Mouse (Mus musculus) kidney, adult 9 months (tissue): Measurements from ENCODE around the gene Hspb8.
"Not testable (repeated sequence)": the region's sequence is repeated elsewhere in the genome, so short reads cannot be mapped to it uniquely, and the experiment has no call there.

Experiments
- DNase-seq: peaks from one replicate; pipeline ENCODE4 v3.0.0; 2022

Hspb8 gene

DNA sequence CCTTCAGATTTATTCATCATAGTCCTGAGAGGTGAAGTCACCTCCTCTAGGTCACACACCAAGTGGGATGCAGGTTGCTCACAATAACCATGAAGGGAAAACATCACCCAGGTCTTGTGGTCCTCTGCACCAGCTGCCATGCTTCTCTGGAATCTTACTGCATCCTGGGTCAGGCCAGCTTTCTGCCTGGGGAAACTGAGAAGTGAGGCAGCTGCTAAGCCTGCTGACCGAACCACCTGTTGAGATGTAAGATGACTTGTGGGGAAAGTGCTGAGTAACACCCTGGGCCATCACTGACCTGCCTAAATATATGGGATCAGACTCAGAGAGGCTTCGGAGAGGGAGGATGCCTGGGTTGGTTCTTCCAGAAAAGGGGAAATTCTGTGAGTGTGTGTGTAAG is 4.0 kb upstream of the Hspb8 start:
- no peak for DNase-seq

DNA sequence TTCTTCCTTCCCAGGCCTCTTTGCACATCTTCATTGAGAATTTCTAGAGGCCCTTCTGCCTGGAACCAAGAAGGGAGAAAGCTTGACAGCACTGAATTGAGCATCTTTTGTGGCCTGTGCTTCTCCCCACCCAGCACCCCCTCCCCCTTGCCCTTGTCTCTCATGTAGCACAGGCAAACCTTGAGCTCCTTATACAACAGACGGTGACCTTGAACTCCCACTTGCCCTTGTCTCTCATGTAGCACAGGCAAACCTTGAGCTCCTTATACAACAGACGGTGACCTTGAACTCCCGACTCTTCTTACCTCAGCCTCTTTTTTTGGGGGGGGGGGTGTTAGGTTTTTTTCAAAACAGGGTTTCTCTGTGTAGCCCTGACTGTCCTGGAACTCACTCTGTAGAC is 3.0 kb upstream of the Hspb8 start:
- not testable (repeated sequence) for DNase-seq

DNA sequence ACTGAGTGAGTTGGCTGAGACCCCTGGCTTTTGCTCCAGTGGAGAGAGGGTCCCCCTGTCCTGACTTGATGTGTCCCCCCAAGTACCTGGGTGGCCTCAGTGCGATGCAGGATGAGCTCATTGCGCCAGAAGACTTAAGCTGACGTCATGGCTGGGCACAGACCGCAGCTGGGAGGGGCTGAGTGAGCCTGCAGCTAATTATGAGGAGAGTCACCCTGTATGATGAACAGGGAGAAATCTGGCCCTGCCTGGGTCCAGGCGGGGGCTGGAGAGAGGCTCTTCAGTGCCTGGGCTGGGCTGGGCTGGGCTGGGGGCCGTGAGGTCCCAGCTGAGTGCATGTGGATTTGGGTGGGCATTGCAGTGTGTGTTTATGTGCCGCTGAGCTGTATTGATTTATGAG is 2.6 kb upstream of the Hspb8 start:
- no peak for DNase-seq

DNA sequence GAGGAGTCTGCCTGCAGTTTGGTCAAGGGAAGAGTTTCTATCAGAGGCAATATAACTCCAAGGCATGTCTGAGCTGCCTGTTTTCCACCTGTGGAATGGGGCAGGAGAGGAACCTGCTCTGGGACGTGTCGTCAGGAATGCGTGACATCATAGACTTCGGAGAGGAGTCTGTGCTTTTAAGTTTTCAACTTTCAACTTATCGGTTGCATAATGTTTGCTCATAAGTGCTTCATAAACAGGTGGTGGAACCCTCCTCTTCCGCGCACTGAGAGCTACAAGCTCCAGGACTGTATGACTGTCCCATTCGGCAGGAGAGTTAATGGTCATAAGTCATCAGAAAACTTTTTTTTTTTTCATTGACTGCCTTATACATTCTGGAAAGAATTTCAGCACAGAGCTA is 1.1 kb upstream of the Hspb8 start:
- no peak for DNase-seq

DNA sequence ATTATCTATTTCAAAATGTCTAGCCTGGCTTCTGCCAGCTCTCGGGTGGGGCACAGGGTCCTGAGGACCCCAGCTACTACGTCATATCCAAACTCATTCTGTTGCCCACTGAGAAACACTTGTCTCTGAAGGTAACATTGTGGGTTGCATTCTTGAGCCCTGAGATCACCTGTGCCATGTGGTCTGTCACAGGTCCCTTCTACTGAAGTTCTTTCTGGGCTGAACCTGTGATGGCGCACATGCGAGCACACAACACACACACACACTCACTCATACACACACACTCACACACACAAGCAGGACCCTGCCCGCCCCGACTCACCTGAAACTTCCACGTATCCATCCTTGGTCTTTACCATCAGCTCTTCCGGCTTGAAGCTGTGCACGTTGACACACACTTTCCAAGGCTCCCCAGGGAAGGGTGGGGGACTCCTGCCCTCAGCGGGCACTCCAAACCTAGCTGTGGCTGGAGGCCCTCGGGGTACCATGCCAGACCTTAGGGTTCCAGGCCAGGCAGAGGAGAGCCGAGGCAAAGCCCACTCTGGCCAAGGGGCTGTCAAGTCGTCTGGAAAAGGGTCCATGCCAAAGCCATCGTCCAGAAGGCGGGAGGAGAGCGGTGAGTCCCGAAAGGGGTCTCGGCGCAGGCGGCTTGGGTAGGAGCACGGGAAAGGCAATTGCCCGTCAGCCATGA is 728 bp downstream of the Hspb8 start:
- no peak for DNase-seq

DNA sequence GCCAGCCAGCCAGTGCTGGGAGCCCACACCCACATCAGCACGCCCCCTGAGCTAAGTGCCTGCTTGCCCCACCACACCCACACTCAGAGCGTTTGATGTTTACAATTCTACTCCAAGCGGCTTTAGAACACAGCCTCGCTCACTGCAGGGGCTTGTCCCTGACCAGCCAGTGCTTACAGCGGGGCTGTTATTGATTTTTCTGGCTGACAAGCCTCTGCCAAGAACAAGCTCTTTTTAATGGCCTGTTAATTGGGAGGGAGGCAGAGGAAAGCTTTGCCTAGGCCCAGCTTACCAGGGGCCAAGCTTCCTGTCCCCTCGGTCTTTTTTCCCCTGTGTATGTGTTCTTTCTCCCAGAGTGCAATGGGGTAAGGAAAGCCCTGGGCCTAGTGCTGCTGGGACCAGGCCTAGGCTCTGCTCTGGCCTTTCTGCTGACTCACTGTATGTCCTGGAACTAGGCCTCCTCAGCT is 1.9 kb downstream of the Hspb8 start:
- DNase-seq: no peak

DNA sequence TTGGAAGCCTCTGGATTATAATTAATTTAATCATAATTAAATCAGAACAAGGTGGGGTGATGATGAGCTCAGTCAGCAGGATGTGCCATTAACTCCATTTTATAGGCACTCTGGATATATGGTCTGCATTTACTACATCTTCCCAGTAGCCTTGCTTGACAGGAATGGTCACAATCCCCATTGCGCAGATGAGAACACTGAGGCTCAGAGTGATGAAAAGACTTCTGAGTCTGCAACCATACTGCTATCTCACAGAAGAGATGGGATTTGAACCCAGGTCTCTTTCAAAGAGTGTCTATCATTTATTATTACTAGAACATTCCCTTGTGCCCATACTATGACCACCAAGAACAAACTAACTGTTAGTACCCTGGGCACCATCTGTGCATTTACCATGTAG is 2.5 kb downstream of the Hspb8 start:
- no peak for DNase-seq

DNA sequence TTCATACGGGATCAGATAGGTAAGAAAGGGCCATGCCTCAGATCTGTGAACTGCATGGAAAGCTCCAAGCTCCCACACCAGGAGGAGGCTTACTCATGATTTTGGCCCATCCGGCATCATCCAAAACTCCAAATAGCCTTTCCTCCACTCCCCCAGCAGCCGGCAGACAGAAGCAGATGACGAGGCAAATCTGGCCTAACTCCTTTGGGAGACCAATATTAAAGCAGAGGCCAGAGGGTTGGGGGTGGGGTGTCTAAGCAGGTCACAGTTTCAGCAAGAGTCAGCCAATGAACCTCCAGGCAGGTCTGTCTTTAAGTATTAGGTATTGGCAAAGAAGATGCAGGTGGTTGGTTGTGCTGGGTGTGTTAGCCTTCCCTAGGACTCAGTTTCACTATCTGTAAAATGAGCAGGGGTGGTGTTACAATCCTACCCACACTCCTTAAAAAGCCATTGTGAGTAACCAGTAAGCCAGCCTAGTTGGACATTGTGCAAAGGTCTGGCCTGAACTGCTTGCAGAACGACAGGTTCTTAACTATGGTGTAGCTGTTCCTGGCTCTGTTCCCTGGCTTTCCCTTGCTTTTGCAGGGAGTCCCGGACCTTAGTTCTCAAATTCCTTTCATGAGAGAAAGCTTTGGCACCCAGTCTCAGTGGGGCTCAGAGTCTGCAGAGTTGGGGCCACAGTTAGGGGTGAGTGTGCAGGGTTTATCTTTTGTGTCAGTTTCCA is 3.2 kb downstream of the Hspb8 start:
- no peak for DNase-seq

DNA sequence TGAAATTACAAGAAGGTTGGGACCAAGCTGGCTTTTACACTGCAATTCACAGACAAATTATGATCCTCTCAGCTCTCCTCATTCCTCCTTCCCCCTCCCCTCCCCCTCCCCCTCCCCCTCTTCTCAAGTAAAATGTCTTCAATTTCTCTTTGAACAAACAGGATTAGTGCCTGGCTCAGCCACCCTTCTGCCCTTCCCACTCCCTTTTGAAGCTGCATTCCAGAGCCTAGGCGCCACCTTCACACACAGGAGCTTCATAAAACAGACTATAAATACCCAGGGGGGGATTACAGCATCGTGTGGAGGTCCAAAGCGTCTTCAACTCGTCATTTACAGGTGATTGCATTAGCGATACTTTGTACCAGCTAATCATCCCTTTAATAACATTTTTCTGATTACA is 6.5 kb downstream of the Hspb8 start:
- no peak for DNase-seq

DNA sequence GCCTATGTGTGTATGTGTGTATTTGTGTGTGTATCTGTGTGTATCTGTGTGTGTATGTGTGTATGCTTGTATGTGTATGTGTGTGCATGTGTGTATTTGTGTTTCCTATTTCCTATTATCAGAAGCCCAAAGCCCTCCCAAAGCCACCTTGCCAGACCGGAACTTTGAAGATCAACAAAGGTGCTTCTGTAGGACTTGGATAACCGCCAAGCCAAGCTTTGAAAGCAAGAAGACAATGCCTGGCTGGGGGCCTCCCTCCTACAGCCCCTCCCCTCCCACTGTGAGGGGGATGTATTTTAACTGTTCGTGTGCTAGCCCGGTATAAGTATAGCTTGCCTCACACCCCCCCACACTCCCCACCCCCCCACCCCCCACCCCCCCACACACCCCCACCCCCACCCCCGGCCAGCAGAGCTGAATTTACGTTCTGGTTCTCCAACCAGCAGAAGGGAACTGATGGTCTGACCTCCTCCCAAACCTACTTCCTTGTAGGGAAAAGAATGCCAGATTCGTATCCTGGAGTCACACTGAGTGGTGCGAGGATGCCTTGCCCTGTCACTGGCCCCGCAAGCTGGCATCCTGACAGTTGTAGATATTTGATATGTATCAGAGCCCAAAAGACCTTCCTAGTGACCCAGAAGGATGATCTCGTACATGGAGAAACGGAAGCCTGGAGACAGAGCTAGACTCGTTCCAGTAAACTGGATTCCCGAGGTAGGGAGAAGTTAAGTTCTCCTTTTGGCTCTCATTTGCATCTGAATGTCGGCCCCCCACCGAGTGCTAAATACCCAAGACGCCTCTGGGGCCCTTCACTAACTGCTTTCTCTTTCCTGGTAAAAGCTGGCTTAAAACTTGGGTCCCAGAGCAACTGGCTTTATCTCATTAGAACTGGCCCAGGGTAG is 12.7 kb downstream of the Hspb8 start:
- DNase-seq: peak; percentile 13

DNA sequence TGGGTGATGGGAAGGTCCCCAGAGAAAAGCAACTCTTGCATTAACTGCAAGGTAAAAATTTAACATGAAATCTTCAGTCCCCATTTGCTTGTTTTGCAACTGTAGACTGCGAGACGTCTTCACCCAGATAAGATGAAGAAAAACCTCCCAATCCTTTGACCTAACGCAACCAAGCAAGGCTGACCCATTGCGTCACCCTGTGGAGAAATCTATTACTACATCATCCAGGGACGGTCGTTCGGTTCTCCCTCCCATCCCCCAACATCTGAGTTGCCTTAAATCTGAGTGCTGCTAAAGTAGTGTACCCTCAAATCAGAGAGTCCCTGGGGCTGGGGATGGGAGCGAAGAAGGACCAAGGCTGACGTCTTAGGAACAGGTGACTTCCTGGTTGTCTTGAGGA is 13.7 kb downstream of the Hspb8 start:
- no peak for DNase-seq

DNA sequence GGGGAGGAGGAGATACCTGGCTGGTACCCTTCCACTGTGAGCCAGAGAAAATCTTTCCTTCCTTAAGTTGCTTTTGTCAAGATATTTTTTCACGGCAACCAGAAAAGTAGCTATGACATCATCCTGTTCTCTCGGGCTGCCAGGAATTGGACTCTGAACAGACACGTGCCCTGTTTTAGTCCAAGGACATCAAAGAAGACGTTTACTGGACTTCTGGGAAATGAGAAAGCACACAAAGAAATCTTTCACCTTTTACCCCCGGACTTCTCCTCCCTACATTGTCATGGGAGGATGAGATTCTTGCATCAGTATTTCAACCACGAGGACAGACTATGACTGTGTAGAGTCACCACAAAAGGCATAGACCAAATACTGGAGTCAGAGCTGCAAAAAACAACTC is 14.7 kb downstream of the Hspb8 start:
- peak; percentile 32 for DNase-seq

DNA sequence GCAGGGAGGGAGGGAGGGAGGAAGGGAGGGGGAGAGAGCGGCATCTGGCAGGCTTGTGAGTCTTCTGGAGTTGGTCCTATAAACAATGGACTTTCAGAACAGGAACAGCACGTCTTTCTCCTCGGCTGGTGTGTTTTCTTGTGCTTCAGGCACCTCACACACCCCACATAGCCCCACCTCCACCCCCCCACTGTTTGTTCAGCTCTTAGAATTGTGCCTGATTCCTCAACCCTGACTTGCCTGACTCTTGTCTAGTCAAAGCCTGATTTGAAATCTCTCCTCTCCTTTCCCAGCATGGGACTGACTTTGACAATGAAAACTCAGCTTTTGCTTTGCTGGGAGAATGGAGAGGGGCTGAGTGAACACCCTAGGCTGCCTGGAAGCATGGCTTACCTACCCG is 15.3 kb downstream of the Hspb8 start:
- no peak for DNase-seq

DNA sequence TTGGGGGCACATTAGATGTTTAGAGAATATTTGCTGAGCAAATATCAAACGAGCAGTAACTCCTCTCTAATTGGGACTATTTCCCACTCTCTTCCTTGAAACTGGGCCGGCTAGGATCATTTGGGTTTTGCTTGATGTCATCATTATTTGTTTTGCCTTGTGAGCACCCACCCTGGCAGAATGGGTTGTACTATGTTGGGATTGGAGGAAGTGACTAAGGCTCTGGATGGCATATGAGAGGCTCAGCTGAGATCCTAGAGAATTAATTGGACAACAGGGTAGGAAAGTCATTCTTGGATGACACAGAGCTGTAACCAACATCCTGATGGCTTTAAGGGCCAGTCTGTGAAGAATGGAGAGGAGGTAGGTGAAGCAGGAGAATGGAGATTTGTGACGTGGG is 16.2 kb downstream of the Hspb8 start:
- no peak for DNase-seq

DNA sequence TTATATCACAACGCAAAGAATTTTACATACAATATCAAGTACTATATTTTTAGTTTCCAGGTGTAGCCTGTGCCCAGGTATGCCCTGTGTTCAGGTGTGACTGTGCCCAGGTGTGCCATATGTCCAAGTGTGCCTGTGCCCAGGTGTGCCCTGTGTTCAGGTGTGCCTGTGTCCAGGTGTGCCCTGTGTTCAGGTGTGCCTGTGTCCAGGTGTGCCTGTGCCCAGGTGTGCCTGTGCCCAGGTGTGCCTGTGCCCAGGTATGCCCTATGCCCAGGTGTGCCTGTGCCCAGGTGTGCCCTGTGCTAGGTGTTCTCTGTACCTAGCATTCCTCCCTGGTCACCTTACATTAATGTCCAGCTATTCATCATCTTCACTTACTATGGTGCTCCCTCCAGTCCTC is 16.7 kb downstream of the Hspb8 start:
- no peak for DNase-seq

DNA sequence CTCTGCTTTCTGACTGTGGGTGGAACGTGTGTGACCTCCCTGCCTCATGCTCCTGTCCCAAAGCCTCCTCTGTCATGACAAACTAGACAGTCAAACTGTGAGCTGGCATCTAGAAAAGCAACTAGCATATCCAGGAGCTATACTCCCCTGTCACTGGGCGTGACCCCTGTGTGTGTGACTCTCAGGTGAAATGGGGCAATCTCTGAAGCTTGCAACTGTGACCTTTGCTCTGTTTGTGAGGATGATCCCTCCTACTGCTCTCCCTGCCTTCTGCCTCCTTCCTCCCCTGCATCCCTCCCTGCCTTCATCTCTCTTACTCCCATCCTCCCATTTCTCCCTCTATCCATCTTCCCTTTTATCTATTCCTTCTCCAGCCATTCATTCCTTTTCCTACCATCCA is 18.6 kb downstream of the Hspb8 start:
- DNase-seq: no peak

DNA sequence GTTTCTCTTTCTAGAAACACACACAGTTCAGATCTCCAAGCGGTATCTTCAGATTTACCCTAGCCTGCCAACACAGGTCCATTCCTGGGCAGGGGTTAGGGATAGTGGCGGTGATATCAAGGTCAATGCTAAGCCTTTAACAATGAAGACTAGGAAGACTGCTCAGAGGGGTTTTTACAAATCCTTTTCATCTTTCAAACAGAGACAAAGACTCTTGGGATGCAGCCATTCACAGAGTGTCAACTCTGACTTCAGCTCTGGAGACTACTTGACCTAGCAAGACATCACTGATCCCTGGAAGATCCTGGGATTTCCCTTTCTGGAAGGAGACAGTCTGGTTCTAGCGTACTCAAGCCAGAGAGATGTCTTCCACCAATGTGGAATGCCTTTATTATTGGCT is 21.9 kb downstream of the Hspb8 start:
- DNase-seq: no peak

DNA sequence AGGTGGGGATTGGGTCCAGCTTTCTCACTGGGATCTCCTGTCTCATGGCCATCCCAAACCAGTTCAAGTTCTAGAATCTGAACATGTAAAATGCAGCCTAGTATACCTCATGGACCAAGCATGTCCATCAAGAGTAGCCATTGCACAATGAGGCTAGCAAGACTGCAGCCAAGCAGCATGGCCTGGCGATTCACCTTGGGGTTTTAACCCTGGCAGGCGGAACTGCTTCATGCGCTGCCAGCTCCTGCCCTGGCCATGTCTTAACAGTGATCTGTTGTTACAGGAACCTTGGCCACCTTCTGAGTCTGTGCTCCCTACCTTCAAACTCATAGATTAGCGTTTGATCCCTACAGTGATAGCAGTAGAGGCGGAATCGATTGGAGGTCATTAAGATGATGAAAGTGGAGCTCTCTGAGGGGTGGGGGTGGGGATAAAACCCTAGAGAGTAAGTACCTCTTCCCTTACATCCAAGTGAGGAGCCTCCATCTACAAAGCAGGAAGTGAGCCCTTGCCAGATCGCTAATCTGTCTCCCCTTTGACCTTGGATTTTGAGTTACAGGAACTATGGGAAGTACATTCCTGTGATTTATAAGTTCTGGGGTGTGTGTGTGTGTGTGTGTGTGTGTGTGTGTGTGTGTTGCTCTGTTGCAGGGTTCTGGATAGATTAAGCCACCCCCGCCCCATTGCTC is 22.5 kb downstream of the Hspb8 start:
- no peak for DNase-seq

DNA sequence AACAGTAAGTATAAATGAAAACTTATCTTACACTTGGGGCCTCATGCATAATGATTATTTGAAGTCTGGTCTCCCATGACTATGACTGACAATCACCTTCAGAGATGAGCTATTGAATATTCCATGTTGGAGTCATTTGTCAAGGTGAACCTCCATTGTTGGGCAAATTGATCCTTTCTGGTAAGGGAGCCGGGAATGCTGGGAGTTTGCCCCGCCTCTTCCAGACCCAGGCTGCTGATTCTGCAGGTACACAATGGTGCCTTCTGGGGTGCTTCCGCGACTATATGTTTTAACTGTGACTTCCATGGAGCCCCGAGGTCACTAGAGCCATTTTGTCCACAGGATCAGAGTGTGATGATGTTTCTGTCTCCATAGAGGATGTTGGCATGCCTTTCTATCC is 26.6 kb downstream of the Hspb8 start:
- DNase-seq: no peak

DNA sequence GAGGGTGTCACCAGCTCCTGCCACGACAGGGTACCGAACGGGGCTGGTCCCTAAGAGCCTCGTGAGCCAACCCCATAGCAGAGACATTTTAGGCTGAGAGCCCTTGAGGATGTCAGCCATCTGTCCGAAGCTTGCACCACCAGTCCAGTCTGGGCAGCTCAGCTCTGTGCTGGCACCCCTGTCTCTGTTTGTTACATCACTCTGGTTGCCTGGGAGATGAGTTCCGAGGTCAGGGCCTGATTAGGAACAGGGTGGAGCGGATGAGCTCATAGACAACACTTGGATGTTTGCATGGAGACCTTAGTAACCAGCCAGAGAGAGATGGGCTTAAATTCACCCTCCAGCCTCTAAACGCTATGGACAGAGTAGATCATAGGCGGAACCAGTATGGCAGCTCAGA is 30.1 kb downstream of the Hspb8 start:
- no peak for DNase-seq

DNA sequence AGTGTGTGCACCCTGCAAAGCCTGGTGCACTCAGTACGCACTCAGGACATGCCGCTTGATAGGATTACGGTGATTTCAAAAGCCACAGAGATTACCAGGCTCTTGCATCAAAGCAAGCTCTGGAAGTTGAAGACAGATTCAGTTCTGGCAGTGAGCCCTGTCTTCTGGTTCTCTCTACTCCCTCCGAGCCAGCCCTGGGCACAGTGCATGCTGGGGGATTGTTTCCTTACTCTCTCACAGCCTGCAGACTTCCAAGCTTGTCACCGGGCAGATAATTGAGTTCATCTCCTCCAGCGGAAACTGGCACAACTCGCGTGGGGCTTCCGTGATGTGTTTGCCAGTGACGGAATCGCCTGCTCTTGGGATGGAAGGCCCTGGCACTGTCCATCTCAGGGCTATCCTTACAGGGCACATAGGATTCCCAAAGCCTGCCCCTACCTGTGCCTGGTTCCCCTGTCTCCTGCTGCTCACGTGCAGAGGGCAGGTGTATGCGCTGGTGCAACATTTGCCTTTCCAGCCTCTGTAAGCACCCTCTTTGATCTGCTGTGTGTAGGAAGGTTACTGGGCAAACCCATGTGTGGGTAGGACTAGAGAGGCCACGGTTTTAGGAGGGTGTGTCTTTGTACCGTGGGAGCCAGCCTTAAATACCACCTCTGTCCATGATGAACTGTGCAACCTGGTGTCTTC is 32.7 kb downstream of the Hspb8 start:
- peak; percentile 30 for DNase-seq

DNA sequence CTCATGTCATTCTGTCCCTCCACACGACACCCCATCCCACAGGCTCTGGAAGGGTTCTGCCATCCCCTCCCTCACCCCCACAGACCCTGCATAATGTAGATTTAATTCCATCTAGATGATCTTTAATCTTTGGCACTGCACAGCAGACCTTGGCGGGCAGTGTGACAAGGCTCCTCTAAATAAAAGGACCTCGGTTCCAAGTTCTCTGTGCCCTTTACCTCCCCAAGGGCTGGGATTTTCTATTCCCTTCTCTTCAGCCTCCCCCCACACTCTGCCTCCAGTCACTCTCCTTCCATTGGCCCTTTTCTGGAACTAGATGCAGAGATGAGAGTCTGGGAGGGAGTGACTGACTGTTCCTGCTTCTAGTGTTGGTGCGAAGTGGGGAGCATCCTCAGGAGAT is 33.3 kb downstream of the Hspb8 start:
- DNase-seq: no peak
